Mouse (Mus musculus): ENCODE results near the gene Olfr1151. TPM values are rescaled to one million over a fixed set of nuclear protein-coding genes. Genes with fewer than 3 reads are reported as not detected.

Olfr1151 gene
- polyA plus RNA-seq (2021; fragmentation: Nextera tagmentation): not detected in 2 replicates
- long read RNA-seq, experiment 1: 0 reads
- long read RNA-seq, experiment 2: 0 reads

DNA sequence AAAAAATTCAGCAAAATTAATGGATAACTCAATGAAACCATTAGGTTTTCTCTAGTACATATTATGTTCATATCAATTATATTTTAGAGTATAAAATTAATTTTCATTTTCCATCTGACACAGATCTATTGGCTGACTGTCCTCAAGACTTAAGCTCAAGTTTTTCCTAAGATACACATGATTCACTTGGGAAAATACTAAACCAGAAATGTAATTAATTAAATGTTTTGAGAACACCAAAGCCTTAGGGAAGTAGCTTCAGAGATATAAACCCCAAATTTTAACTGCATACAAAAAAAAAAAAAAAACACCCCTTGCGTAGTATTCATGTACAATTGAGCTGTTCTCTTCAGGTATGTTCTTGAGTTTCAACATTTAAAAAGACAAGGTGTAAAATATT is at the start of gene Olfr1151:
Olfr1151 (plus strand) TSS at position 301 of the 400 bp plus-strand sequence.

DNA sequence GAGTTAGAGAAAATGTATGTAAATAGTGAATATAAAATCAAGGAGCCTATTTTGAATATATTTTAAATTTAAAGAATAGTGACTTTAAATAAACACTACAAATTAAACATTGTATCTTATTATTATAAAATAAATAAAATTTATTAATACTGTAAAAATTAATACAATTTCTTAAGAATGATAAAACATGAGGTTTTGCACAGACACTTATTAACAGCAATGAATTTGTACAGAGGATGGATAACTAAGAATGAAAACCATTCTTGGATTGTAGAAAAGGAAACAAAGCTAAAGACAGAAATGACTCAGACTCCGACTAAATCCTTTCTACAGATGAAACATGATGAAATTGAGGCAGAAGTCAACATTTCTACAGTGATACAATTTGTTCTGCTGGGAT is 46.1 kb upstream of the Olfr1151 start, which contains the start of gene Olfr1145:
Olfr1145 (plus strand) TSS at position 301 of the 400 bp plus-strand sequence.

DNA sequence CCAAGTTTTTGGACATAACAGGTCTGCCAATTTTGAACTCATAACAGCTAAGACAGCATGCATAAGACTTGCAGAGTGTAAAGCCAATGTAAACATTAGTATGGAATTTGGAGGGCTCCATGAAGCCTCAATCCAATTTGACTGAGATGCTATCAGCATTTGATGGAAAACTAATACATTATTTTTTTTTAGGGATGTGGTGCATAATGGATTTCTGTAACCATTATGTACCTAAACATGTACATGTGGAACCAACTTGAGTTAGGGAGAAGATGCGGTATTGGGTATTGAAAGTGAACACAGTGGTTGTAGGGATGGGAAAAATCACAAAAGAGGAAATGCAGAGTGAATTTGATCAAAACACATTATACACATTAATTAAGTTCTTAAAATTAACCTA is 25.4 kb upstream of the Olfr1151 start, which contains the start of gene Olfr1148:
Olfr1148 (plus strand) TSS at position 301 of the 400 bp plus-strand sequence.

DNA sequence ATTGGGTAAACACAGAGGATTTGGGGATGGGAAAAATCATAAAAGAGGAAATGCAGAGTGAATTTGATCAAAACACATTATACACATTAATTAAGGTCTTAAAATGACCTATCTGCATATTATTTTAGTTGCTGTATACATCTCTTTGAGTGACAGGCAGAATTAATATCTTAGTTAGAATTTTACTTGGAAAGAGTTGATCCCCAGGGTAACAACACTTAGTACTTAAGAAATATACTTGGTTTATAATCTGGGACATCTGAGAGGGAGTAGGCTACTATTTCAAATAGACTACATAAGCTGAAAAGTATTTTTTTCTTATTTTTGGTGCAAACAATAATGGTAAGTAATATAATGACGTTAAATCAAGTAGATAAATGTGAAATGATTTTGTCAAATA is 12.0 kb upstream of the Olfr1151 start, which contains the start of gene Olfr1150-ps1:
Olfr1150-ps1 (plus strand) TSS at position 301 of the 400 bp plus-strand sequence.

DNA sequence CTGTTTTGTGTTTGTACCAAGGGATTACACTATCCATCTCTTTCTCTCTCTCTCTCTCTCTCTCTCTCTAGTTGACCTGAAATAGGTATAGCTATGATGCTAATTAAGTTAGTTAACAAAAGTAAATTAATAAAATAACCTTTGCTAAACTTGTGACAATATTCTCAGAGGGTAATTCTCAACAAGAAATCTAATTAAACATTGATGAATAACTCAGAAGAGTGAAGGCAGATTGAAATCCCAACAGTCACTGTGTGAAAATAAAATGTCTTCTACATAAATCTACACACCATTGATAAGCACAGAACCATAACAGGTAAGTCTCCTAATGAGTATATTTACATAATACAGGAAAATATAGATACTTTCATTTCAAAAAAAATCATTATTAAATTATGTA is 10.5 kb downstream of the Olfr1151 start, which contains the start of gene Olfr1152:
Olfr1152 (plus strand) TSS at position 301 of the 400 bp plus-strand sequence.

DNA sequence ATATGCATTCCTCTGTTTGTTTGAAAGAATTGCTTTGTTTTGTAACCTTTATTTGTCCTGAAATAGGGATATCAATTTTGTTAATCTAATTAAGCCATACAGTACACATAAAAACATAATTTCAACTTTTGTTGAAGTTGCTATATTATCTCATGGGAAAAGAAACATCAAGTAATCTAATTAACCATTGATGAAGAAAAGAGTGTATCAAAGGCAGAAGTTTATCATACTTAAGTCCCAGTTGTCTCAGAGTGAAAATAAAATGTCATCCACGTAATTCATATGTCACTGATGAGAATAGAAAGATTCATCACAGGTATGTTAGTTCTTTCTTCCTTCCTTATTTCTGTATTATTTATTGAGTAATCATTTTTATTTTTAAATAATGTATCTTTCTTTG is 39.0 kb downstream of the Olfr1151 start, which contains the start of gene Olfr1153:
Olfr1153 (plus strand) TSS at position 301 of the 400 bp plus-strand sequence.

DNA sequence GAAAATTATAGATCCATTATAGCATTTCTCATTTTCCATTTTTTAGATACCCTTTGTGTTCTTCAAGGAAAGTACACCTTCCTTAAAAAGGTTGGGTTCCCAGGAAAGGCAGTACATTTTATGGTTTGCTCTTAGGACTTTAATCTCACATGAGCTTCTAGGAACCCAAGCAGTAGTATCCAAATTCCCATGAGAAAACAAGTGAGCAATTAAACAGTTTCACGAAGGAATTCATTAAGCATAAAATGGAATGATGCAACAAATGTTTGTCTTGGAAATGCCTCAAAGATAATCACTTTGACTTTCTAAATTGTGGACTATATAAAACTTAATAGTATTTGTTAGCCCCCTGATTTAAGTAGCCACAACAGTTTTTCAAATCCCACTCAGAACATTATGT is 49.4 kb downstream of the Olfr1151 start, which contains the start of gene Olfr1154:
Olfr1154 (minus strand) TSS at position 101 of the 400 bp plus-strand sequence.

Other genes starting within 250 kb of the Olfr1151 start
- not detected in 2 replicates for gene Olfr1130, start 249.7 kb upstream of the Olfr1151 start, polyA plus RNA-seq (2021; fragmentation: Nextera tagmentation)
- not detected in 2 replicates for gene Olfr1131, start 228.8 kb upstream of the Olfr1151 start, polyA plus RNA-seq (2021; fragmentation: Nextera tagmentation)
- gene Olfr1132, start 218.3 kb upstream of the Olfr1151 start, polyA plus RNA-seq (2021; fragmentation: Nextera tagmentation): not detected in 2 replicates
- gene Olfr1133, start 208.5 kb upstream of the Olfr1151 start, polyA plus RNA-seq (2021; fragmentation: Nextera tagmentation): not detected in 2 replicates
- not detected in 2 replicates for gene Olfr1134, start 197.4 kb upstream of the Olfr1151 start, polyA plus RNA-seq (2021; fragmentation: Nextera tagmentation)
- gene Olfr1135, start 182.2 kb upstream of the Olfr1151 start, polyA plus RNA-seq (2021; fragmentation: Nextera tagmentation): not detected in 2 replicates
- not detected in 2 replicates for gene Olfr1136, start 161.9 kb upstream of the Olfr1151 start, polyA plus RNA-seq (2021; fragmentation: Nextera tagmentation)
- not detected in 2 replicates for gene Olfr1137, start 142.7 kb upstream of the Olfr1151 start, polyA plus RNA-seq (2021; fragmentation: Nextera tagmentation)
- not detected in 2 replicates for gene Olfr1138, start 115.9 kb upstream of the Olfr1151 start, polyA plus RNA-seq (2021; fragmentation: Nextera tagmentation)
- gene Olfr1140, start 112.1 kb upstream of the Olfr1151 start, polyA plus RNA-seq (2021; fragmentation: Nextera tagmentation): not detected in 2 replicates
- not detected in 2 replicates for gene Olfr1141, start 101.9 kb upstream of the Olfr1151 start, polyA plus RNA-seq (2021; fragmentation: Nextera tagmentation)
- gene Olfr152, start 76.4 kb upstream of the Olfr1151 start, polyA plus RNA-seq (2021; fragmentation: Nextera tagmentation): not detected in 2 replicates
- gene Olfr1143, start 55.3 kb upstream of the Olfr1151 start, polyA plus RNA-seq (2021; fragmentation: Nextera tagmentation): not detected in 2 replicates
- gene Olfr1145, start 46.0 kb upstream of the Olfr1151 start, polyA plus RNA-seq (2021; fragmentation: Nextera tagmentation): not detected in 2 replicates
- not detected in 2 replicates for gene Olfr1148, start 25.3 kb upstream of the Olfr1151 start, polyA plus RNA-seq (2021; fragmentation: Nextera tagmentation)
- gene Olfr1150-ps1, start 11.9 kb upstream of the Olfr1151 start, polyA plus RNA-seq (2021; fragmentation: Nextera tagmentation): not detected in 2 replicates
- gene Olfr1152, start 10.6 kb downstream of the Olfr1151 start, polyA plus RNA-seq (2021; fragmentation: Nextera tagmentation): not detected in 2 replicates
- not detected in 2 replicates for gene Olfr1153, start 39.1 kb downstream of the Olfr1151 start, polyA plus RNA-seq (2021; fragmentation: Nextera tagmentation)
- not detected in 2 replicates for gene Olfr1154, start 49.3 kb downstream of the Olfr1151 start, polyA plus RNA-seq (2021; fragmentation: Nextera tagmentation)
- not detected in 2 replicates for gene Olfr1155, start 89.3 kb downstream of the Olfr1151 start, polyA plus RNA-seq (2021; fragmentation: Nextera tagmentation)
- not detected in 2 replicates for gene Olfr1156, start 97.2 kb downstream of the Olfr1151 start, polyA plus RNA-seq (2021; fragmentation: Nextera tagmentation)
- gene Olfr1157, start 112.4 kb downstream of the Olfr1151 start, polyA plus RNA-seq (2021; fragmentation: Nextera tagmentation): not detected in 2 replicates
- not detected in 2 replicates for gene Olfr74, start 118.8 kb downstream of the Olfr1151 start, polyA plus RNA-seq (2021; fragmentation: Nextera tagmentation)
- gene Olfr1158, start 134.3 kb downstream of the Olfr1151 start, polyA plus RNA-seq (2021; fragmentation: Nextera tagmentation): not detected in 2 replicates
- gene Olfr1160, start 152.4 kb downstream of the Olfr1151 start, polyA plus RNA-seq (2021; fragmentation: Nextera tagmentation): not detected in 2 replicates
- not detected in 2 replicates for gene Olfr1161, start 166.9 kb downstream of the Olfr1151 start, polyA plus RNA-seq (2021; fragmentation: Nextera tagmentation)
- not detected in 2 replicates for gene Olfr73, start 181.8 kb downstream of the Olfr1151 start, polyA plus RNA-seq (2021; fragmentation: Nextera tagmentation)
- gene Olfr1162, start 195.3 kb downstream of the Olfr1151 start, polyA plus RNA-seq (2021; fragmentation: Nextera tagmentation): not detected in 2 replicates
- not detected in 2 replicates for gene Olfr1163, start 216.0 kb downstream of the Olfr1151 start, polyA plus RNA-seq (2021; fragmentation: Nextera tagmentation)
- gene Olfr1164, start 238.1 kb downstream of the Olfr1151 start, polyA plus RNA-seq (2021; fragmentation: Nextera tagmentation): not detected in 2 replicates